Mouse (Mus musculus): ENCODE results near the gene Scn3a.
A peak's percentile ranks its signal among the peaks of the same experiment; 100 is the strongest.

Scn3a gene

DNA sequence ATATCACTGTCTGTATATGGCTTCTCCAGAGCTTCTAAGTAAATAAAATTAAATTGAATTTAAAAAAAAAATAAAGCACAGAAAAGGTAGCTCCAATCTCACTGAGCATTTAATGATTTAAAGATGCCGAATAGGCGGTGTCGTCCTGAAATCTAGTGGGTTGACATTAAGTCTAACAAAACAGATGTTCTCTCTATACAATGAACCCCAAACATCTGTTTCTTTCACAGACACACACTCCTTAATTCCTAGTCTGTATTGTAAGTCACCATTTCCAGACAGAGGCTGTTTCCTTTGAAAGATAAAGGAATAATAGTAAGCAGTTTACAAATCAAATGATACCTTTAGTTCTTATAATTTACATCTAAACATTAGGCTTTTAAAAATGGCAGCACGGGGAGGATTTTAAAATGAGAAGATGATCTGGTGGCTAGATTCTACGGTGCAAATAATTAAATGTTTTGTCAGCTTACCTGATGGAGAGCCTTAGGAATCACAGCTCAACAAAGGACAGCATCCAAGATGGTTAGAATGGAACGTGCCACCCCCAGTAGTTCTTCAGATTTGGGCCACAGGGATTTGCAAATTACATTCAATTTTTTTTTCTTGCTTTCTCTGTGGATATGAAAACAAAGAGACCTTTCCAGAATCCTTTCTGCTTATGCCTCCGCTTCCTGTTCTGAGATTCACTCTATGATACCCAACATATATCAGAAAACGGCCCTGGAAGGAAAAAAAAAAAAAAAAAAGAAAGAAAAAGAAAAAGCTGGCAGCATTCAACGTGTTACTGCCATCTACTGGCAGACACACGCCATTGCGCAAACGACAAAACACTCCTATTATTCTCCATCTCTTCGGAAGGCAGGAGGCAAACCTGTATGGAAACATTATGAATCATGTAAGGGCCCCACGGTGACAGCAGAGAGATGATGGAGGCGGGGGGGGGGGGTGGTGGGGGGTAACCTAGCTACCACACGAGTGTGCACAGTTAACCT lies at the start of gene Scn3a:
TSS of gene Scn3a (minus strand) at position 835 of the 995 bp plus-strand sequence.
- DNase-seq = peak; percentile 68 to 69

- DNase-seq = no peak
These were observed 44.5 kb upstream of the Scn3a start for GRCm38 (mm10) chr2:65611887-65612286.

DNA sequence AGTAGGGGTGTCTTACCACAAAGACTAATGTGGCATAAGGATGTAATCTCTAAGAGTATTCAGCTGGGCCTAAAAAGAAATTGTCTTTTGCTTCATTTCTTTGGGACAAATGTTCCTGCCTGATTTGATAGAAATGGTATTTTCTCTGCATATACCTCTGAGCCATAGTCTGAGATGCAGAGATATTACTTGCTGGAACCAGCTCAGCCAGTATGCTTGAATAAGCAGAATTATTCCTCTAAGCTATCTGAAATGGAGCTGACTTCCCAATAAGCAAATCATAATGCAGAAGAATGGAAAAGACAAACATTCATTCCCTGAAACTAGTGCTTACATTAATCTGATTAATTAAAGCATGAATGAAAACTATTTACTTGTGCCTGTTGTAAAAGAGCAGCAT lies 40.4 kb upstream of the Scn3a start:
- no peak for DNase-seq

- no peak for DNase-seq
These were observed 20.3 kb upstream of the Scn3a start for GRCm38 (mm10) chr2:65587679-65588078.

DNA sequence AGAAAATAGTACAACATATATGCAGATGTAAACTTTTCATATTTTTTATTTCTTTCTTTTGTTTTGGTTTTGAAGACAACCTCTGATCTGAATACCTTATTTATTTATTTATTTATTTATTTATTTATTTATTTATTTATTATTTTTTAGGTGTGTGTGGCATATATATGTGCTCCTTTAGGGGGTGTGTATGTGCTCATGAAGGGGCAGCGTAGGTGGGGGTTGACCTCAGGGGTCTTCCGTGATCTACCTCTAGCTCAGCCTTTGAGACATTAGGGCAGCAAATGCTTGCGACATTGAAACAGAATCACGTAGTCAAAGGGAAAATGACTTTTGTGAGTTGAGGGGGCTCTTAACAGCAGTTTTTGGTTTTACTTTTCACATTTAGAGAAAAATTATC lies 498 bp upstream of the Scn3a start:
- DNase-seq = no peak

GRCm38 (mm10) chr2:65563898-65564297 lies 3.5 kb downstream of the Scn3a start:
- no peak for DNase-seq

DNA sequence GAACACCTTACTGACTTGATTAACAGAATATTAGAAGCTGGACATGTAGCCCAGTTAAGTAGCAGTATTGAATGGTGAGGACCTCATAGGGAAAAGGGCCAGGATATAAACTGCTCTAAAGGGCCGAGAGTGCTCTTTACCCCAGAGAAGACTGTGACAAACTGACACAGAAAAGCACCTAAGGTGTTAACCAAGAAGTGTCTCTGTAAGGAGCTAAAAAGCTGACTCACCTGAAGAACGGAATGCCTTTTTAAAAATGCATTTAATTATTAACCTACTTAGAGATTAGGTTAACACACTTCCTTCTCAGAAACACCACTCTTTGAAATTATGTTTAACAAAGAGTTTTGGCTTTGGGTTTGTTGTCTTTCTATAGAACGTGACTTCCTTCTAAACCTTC lies 9.7 kb downstream of the Scn3a start:
- DNase-seq = no peak

DNA sequence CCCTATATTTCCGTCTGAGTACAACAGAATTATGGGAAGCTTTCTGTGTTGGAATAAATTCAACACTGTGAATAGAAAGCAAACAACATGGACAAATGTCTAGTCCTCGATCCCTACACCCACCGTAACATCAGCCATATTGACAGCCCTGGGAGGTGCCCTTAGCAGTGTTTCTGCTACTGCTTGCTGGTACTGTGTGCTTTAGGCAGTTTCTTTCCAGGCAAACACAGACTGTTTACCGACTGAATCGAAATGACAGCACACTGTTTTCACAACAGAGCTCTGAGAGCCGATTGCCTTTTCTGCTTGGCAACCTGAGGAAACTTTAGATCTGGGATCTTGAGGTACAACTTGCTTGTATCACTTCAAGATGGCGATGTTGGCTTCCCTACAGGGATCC lies 12.8 kb downstream of the Scn3a start:
- DNase-seq = no peak

GRCm38 (mm10) chr2:65553473-65553872 lies 14.0 kb downstream of the Scn3a start:
- DNase-seq = no peak

GRCm38 (mm10) chr2:65552727-65553126 lies 14.7 kb downstream of the Scn3a start:
- DNase-seq = no peak

DNA sequence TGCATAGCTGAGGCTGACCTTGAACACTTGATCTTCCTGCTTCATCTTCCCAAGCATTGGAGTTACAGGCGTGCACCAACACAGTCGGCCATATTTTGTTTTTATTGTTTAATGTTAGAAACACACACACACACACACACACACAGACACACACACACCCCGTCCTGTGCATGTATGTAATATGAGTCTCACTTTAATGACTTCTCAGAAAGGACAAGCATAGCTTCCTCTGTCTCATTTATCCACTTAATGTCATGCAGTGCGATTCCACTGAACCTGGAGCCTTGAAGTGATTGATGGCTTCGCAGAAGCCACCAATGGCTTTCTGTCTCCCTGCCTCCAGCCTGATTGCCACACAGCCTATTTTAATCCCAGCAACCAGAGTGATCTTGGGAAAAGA lies 15.2 kb downstream of the Scn3a start:
- DNase-seq = no peak

DNA sequence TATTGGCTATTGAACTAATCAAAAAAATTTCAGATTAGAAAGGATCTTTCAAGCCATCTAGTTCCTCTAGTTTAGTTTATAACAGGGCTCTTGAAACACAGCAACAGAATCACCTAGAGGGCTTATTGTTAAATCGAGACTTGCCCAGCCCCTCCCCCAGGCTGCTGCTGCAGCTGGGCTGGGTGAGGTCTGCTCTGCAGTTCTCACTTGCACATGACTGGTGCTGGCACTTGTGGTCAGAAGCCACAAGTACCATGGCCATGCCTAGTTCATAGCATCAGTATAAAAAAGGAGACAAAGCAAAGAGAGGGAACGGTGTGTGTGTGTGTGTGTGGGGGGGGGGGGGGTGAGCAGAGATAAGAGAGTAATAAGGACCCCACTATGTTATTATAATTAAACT lies 15.7 kb downstream of the Scn3a start:
- no peak for DNase-seq

DNA sequence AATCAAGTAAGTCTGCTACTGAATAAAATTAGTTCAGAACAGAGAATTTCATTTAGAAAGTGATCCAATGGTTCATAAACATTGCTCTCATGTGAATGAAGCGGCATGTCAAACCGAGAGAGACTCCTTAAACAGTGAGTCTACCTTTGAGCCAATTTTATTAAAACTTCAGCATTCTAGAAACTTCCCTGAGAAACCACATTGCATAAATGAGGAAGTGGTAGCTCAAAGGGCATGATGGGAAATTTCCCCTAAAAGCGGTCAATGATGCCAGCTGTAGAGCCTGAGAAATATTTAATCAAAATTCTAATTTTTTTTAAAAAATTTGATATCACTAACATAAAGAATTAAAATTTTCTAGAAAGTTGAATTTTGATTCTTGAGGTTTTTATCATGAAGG lies 16.9 kb downstream of the Scn3a start:
- DNase-seq = no peak

- no peak for DNase-seq
These were observed 18.8 kb downstream of the Scn3a start for GRCm38 (mm10) chr2:65548665-65549064.

DNA sequence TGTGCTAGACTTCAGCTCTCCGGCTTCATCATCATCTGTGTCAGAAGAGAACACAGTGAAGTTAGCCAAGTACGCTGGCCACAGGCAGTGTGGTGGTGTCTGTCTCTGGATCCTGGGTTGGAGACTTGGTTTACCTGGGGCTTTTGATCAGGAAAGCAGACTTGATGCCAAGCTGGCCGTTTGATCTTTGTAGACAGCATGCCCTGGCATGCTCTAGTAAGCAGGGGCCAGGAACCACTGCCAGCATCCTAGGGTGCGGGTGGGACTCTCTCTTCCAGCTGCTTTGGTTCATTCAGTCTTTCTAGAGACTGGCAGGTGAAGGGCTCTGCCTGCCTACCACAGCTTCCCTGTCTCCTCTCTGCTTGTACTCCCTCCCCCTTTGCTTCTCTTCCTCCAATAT lies 20.1 kb downstream of the Scn3a start:
- no peak for DNase-seq

GRCm38 (mm10) chr2:65542906-65543592 lies 24.4 kb downstream of the Scn3a start:
- no peak for DNase-seq

DNA sequence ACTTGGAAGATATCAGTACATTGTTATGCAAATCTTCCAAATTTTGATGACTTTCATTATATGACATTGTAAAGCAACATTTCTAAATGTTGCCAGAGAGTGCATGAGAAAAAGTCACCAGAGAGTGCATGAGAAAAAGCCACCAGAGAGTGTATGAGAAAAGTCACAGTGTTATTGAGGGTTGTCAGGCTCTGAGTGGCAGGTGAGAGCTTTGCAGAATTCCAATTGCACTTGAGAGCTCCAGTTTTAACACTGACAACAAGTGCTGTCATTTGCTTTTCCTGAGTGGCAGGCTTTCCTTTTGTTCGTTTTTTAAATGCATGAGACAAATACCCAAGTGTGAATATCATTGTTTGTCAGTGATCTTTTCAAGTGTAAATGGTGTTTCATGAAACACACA lies 25.6 kb downstream of the Scn3a start:
- no peak for DNase-seq

DNA sequence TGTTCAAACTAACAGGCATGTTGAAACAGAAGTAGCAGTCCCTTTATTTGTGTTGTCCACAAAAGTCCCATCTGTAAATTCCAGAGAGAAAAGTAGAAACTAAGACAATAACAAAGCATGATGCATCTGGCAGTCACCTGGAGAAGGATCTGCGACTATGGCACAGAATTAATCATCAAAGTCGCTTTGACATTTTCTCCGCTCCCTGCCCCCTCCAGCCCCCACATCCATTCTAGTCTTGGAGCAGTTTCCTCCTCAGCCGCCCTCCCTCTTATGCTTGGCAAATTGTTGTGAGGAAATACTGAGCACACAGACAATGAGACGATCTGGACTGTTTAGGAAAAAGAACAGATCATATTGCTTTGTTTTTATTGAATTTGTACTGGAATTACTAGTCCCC lies 29.0 kb downstream of the Scn3a start:
- DNase-seq = no peak

DNA sequence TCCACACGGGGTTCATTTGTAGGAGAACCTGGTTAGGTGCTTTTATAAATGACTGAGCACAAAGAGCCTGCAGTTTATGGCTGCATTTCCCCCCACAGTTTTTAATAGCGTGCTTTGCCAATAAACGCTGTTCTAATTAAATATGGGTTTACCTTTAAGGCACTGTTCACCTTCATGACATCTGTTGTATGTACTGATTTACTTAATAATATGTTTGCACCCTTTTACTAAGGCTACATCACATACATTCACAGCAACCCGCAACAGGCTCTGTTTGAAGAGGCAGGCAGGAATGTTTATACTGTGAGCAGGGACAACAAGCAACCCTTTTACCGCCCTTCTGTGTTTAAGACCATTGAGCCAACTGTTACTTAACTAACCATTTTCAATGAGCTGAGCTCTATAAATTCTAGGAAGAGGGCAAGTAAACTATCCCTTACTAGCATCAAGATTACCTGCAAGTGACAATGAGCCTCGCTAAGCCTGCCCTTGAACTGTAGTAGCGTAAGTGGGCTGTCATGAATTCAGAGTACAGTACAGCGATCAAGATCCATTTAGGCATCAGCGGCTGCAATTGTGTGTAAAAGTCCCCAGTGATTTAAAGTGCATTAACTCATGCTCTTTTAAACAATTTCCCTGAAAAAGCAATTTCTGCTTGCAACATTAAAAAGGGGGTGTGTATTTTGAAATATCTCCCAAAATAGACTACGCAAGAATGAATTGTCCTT lies 35.1 kb downstream of the Scn3a start:
- no peak for DNase-seq

DNA sequence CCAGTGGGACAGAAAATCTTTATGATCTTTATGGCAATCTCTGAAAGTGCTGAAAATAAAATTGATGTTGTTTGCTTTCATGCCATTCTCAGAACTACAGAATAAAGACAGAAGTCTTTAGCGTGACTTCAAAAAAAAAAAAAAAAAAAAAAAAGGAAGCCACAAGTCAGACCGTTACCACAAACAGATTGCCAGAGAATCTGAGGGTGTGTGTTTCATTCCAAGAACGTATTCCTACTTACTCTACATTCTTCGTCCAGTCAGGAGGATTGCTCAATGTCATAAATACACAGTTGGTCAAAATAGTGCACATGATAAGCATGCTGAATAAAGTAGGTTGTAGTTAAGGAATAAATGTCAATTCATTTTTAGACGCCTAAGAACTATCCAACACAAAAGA lies 38.3 kb downstream of the Scn3a start:
- no peak for DNase-seq

DNA sequence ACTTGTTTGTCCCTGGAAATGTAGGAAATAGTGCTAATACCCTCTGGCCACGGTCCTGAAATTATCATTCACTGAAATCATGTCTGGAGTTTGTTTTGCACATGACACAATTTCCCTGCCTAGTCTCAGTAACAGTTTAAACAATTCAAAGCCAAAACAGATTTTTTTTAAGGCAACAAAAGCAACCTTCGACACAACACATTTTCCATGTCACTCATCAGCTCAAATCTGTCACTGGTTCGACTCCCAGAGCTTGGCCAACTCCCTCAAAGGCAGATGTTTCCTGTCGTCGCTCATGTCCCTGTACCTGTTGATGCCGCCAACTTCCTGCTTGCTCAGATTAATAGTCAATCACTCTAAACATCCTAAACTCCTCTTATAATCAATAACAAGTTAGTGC lies 50.7 kb downstream of the Scn3a start:
- DNase-seq = no peak

- no peak for DNase-seq
These were observed 59.2 kb downstream of the Scn3a start for GRCm38 (mm10) chr2:65508217-65508616.

DNA sequence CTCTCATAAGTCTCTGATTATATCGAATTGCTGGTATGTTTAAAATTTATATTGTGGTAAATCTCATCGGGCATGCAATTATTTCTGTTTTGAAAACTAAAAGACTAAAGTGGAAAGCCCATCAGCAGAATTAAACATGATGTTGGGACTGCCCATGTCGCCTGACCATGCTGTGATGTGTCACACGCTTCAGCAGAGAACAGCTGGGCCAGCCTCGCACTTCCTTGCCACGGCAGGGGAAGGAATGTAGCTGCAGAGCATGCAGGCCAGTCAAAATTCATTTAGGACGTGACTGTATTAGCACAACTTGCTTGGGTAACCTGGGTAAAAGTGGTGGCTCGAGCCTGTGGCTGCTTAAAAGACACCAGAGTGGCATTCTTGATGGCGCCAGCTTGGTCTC lies 77.0 kb downstream of the Scn3a start:
- no peak for DNase-seq

Data from kidney, postnatal 4 days (tissue).